Mouse (Mus musculus) left cerebral cortex, postnatal 10 days (tissue): ENCODE measurements around the gene Vmn1r48. TPM values are rescaled to one million over a fixed set of nuclear protein-coding genes. Genes with fewer than 3 reads are reported as not detected.
"Not testable (repeated sequence)": the region's sequence is repeated elsewhere in the genome, so short reads cannot be mapped to it uniquely, and the experiment has no call there.

Source experiments
- DNase-seq, 2 experiments: peaks; one replicate each; pipeline ENCODE4 v3.0.0; 2021 to 2022; ENCODE audit warnings: low spot score in 2 of 2, mixed read lengths in 1 of 2; ENCODE audit errors: extremely low spot score in 1 of 2
- intact Hi-C: fragments of 180-260 bp; cut with DNase I; formaldehyde crosslinking; loops from one replicate; pipeline ENCODE4 v1.15.1; 2025
- total RNA-seq, 2 experiments: library from RNA; stranded (reverse); gene quantifications; 2 replicates each; pipeline ENCODE4 v1.2.3; 2021

Gene Vmn1r48
- not detected for total RNA-seq

GRCm38 (mm10) chr6:90036741-90037140 is at the start of gene Vmn1r48:
Gene Vmn1r48 (minus strand): TSS chr6:90036841.
- DNase-seq, intact Hi-C loops: not testable (repeated sequence)

GRCm38 (mm10) chr6:90078406-90078805 is 41.8 kb upstream of the Vmn1r48 start, which contains the start of gene Vmn1r49:
Gene Vmn1r49 (minus strand): TSS chr6:90078506.
- DNase-seq: no peak

GRCm38 (mm10) chr6:90015847-90016246 is 20.8 kb downstream of the Vmn1r48 start, which contains the start of gene Vmn1r47:
Gene Vmn1r47 (plus strand): TSS chr6:90016147.
- intact Hi-C loops, DNase-seq: not testable (repeated sequence)

More at GRCm38 (mm10) chr6:90078406-90078805, 41.8 kb upstream of the Vmn1r48 start, which contains the start of gene Vmn1r49:
- intact Hi-C loops: no loop called here

GRCm38 (mm10) chr6:89985989-89986388 is 50.7 kb downstream of the Vmn1r48 start:
- intact Hi-C loops: no loop called here
- no peak for DNase-seq

Other genes starting within 250 kb of the Vmn1r48 start
- not detected for gene Vmn1r42, start 160.4 kb downstream of the Vmn1r48 start, total RNA-seq
- not detected for gene Vmn1r43, start 160.4 kb downstream of the Vmn1r48 start, total RNA-seq
- not detected for gene Vmn1r44, start 153.2 kb downstream of the Vmn1r48 start, total RNA-seq
- gene Vmn1r45, start 96.2 kb downstream of the Vmn1r48 start, total RNA-seq: not detected
- gene Vmn1r46, start 67.5 kb downstream of the Vmn1r48 start, total RNA-seq: not detected
- gene Vmn1r47, start 20.7 kb downstream of the Vmn1r48 start, total RNA-seq: under 1 TPM in 1 of 2 experiments, not detected in 1; 0.04 TPM
- gene Vmn1r49, start 41.7 kb upstream of the Vmn1r48 start, total RNA-seq: not detected
- not detected for gene Vmn1r50, start 64.6 kb upstream of the Vmn1r48 start, total RNA-seq
- gene Vmn1r51, start 85.8 kb upstream of the Vmn1r48 start, total RNA-seq: not detected
- gene Vmn1r52, start 138.0 kb upstream of the Vmn1r48 start, total RNA-seq: not detected
- gene V1ra8, start 166.0 kb upstream of the Vmn1r48 start, total RNA-seq: not detected
- gene Vmn1r53, start 187.6 kb upstream of the Vmn1r48 start, total RNA-seq: not detected
- not detected for gene Vmn1r54, start 209.5 kb upstream of the Vmn1r48 start, total RNA-seq